Mouse (Mus musculus) monocyte, adult 5-6 weeks (primary cell): ENCODE measurements around the gene Nr1h4. TPM values are rescaled to one million over a fixed set of nuclear protein-coding genes. Genes with fewer than 3 reads are reported as not detected.

Experiments
- ATAC-seq: fragments of 153-309, 156-312 bp; replicated peaks from 2 replicates; pipeline ENCODE4 v1.8.0; 2017; ENCODE audit warnings: mild to moderate bottlenecking; ENCODE audit not compliant: low TSS enrichment, insufficient number of reproducible peaks, severe bottlenecking, poor library complexity, low FRiP score
- total RNA-seq: library from RNA; stranded (forward); fragments of 200-1000, 200-491, 200-594 nt; gene quantifications from 3 replicates; pipeline ENCODE4 v1.2.3, GENCODE M21; 2017

Gene Nr1h4
- total RNA-seq, 1 experiment from 2014 or later, result not detected

DNA sequence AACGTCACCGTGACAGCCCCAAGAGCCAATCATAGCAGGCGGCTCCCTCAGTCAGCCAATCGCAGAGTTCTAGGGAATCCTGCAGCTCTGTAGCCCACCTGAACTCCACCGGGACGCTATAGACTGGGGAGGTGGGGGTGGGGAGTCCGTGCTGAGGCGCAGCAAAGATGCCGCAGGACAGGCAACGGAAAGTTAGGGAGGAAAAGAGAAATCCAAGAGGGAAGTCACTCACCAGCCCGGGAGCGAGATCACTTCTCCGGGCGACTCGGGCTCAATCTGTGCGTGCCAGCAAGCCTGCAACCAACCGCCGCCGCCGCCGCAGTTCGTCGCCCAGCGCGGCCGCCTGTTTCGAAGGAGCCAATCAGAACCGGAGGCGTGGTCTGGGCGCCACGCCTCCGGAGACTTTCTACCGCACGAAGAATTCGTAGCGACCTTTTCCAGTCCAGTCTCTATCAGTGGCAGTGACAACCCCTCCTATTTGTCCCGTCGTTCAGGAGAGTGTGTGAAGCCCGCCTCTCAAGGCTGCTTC is 89.7 kb downstream of the Nr1h4 start, which contains the start of gene Gas2l3:
Gene Gas2l3 (minus strand): TSS at position 345 of the 529 bp plus-strand sequence.
- ATAC-seq, result peak; percentile 64

DNA sequence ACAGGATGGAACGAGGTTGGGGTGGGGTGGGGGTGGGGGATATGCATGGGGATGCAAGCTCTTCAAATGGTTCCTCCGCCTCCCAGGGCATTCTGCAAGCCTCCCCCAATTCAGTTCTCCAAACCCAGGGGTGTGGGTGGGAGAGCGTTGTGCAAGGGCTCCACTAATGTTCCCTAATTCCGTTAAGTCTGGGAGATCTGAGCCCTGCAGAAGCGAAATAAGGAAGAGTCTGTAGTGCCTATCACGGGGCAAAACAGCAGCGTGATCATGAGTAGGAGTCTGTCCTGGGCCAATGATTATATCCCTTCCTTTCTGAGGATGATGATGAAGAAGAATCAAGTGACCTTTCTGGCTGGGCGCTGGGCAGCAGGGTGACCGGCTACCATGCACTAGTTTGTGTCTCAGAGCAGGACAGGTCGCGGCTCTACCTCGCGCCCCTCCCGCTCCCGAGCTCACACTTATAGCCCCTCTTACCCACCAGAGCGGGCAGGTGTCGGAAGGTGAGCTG is 90.2 kb downstream of the Nr1h4 start:
- peak; percentile 64 for ATAC-seq

DNA sequence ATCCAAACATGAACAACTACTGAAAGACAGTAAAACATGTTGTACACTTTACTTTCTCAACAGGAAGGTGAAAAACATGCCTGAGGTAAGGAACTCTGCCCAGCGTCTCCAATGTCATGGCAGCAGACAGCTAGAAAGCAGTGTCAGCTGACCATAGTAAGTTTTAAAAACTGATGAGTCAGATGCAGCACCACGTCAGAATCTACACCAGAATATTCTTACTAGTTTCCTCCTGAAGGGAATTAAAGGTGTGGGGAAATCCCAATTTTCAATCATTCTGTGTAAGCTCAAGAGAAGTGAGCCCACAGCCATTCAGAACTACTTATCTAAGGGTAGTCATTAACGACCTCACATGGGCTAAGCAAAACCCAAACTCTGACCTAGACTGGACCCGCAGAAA is 90.7 kb downstream of the Nr1h4 start:
- ATAC-seq, result no peak

DNA sequence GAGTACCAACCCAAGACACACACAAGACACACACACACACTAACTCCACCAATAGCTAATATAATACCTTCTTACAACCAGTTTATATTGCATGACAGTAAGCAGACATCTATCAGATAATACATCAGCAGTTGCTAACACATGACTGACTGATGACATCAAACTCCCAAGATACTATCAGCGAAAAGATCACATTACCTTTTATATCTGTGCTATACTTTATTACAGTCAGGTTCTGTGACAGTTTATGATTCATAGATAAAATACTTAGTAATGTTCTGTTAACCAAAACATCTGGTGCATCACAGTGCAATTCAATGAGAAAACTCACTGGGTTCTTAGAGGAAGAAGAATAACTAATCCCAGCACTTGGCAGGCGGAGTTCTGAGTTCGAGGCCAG is 91.4 kb downstream of the Nr1h4 start:
- ATAC-seq, result no peak

DNA sequence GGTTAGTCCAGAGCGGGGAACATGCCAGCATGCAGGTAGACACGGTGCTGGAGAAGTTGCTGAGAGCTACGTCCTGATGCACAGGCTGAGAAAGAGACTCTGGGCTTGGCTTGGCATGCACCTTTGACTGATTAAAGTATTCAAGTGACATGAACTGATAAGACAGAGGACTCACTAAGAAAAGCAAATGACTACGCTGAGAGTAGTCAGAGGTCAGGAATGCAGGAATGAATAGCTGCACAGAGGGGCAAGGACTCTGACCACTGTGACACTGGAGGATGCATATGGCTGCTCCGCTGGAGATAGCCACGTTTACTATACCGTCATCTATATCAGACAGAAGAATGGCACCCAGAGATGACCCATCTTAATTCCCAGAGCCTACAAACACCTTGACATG is 94.0 kb downstream of the Nr1h4 start:
- no peak for ATAC-seq

DNA sequence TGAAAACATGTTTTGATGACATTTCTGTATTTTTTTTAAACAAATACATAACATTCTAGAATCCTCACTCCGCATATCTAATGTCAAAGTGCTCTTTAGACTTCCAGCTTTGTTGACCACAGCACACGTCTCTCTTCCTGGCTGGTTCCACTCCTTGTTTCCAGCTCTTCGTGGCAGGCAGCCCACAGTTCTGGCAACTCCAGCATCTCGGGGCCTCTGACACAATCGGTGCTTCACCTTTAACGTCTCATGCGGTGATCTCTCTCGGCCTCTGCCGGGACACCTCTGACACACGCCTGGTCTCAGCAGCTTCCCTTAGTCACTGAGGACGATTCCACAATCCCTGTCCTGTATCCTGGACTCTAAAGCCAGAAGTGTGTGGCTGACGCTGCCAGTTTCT is 95.4 kb downstream of the Nr1h4 start:
- ATAC-seq, result no peak

DNA sequence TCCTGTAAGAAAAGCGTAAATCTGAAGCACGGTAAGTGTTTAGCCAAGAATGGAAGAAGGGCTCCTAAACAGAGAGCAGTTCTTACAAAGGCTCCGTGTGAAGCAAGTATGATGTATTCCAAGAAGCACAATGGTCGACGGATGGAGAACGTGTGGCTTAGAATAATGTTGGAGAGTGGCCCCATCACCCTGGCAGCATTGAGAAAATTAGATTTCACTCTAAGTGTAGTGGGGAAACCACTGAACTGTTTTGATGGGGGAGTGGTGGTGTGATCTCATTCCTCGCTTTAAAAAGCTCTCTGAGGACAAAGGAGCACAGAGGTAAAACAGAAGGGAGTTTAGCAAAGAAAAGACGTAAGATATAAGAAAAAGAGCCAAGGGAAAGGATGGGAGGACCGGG is 95.9 kb downstream of the Nr1h4 start:
- ATAC-seq, result no peak

DNA sequence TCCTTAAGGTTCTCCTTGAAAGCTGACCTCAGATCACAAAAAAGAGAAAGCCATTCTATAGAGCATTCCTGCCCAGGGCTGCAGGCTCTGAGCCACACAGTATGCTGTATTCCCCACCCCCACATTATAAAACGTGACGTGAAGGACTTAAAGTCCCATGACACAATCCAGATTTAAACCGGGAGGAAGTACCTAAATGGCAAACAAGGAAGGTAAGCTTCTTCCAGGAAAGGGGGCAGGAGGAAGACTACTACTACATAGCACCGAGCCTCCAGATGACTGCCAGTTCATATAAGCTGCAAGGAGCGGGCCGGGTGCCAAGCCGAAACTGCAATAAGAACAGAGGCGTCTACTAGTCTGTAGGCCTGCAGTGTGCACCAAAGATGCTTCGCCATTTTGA is 97.5 kb downstream of the Nr1h4 start:
- no peak for ATAC-seq

DNA sequence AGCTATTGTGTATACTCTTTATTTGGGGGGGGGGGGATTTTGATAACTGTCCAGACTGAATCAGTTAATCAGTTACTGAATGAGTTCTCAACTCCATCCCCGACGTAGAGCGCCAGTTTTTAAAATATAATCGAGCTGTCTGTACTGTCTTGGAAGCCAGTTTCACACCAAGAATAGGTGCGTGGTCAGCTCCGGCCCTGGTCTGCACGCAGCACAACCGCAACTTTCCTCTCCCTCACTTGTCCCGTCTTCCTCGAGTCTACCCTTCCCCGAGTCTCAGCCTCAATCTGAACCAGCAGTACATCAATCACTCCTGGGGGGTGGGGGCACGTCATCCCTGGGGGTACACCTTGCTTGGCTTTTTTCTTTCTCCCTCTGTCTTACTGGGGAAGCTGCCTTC is 98.0 kb downstream of the Nr1h4 start:
- ATAC-seq, result no peak

DNA sequence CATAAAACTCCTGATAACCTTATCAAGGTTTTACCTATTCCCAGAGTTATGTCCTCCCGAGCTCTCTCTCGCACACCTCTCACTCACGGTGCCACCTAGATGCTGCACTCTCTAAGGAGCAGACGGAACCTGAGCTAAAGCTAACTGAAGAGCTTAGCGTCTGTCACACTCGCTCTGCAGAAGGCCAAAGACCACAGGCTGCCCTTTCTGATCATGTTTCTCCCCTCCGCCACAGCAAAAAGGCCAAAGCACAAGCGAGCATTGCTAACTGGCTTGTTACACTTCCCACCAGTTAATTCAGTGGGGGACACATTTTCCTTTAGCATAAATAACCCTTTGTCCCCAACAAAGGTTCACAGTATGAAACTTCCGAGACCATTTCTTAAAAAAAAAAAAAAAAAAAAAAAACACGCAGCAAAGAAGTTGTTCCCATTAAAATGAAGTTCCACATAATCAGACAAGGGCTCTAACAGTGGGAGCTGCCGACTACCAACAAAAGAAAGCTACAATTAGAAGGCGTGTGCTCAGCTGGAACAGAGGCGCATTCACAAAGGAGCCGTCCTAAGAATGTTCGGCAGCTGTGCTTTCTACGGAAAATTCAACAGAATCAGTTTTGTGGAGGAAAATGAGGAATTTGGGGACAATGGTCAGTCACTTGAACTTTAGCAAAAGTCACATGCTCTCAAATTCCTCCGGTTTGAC is 98.7 kb downstream of the Nr1h4 start:
- no peak for ATAC-seq

DNA sequence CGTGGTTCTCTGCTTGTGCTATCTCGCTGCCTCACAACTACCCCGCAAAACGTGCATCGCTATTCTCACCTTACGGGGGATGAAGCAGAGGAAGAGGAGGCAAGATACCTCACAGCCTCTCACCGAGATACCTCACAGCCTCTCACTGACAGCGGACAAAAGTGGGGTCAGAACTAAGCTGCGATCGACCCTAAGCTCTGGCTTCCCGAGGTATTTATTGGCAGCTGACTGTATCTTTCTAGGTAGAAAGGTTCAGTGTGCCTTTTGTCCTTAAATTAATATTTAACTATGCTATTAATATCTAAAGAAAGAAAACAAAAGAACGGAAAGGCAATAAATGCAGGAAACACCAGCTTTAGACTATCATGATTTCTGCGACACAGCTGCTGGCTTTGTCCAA is 100.6 kb downstream of the Nr1h4 start:
- ATAC-seq, result no peak

DNA sequence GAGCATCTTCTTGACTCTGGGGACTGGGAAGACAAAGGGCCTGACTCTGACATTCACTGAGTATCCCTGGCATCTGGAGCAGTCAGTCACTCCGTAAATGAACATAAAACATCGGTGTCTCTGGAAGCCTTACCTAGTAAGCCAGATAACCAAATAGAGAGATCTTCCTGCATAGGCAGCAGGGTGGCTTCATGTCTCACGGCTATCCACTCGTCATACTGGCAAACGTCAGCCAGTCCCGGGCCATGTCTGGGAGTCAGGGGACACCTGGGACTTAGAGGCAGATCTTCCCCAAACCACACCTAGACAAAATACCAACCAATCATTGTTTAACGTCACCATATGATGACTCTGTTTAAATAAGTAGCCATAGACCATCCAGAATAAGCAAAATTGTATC is 102.6 kb downstream of the Nr1h4 start:
- no peak for ATAC-seq

DNA sequence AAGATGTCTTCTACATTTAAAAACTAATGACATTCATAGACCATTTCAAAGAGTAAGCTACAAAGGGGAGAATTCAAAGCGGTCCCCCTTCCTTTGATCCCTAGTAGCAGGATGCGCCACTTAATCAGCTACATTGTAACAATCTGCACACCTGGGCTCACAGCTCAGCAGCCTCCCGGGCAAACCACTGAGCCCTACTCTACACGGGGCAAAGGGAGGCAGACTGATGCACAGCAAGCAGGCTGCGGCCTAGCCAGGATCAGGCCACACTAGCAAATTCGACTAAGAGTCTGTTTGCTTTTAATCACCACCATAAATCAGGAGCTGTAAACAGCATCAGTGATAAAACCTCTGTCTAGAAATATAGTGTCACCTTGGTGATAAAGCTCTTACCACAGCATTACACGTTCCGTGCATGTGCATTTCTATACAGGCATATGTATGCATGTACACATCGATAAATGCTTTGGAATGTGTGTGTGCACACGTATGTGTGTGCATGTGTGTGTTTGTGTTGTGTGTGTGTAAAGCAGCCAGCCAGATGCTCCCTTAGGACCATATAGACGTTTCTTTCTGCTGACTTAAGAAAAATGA is 108.5 kb downstream of the Nr1h4 start:
- no peak for ATAC-seq

DNA sequence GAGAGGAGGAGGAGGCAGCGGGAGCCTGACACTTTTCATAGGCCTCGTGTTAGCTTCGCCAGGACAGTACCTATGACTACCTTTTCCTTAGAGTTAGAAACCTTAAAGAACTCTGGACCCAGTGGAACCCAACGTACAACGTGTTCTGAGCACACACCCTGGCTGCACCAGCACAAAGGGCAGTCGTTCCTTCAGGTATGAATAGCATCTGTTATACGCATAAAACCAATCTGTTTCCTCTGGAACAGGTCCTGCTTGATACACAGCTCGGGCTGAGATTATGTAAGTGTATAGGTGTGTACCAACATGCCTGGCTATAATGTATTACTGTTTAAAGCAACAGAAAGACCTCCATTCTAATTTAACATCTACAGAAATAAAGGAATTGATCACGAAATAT is 109.2 kb downstream of the Nr1h4 start:
- ATAC-seq, result no peak

DNA sequence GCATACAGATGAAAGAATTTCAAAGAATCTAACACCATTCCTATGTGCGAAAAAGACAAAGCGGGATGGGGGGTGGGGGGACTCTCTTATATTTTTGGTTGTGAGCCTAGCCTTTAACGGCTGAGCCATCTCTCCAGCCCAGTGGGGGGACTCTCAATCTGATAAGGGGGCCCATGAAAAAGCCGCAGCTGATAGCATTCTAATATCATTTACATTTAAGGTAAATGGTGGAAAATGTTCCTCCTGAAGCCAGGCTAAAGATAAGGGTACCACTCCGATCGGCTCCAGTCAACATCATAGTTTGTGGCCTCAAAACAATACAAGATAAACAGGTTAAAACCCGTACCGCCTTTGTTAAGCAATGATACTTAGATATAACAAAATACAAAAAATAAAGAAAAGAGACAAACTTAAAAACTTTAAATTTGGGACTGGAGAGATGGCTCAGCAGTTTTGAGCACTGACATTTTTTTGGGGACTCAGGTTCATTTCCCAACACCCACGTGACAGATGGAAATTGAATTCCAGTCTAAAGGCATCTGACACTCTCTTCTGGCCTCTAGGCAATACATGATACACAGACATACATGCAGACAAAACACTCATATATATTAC is 110.1 kb downstream of the Nr1h4 start:
- no peak for ATAC-seq

DNA sequence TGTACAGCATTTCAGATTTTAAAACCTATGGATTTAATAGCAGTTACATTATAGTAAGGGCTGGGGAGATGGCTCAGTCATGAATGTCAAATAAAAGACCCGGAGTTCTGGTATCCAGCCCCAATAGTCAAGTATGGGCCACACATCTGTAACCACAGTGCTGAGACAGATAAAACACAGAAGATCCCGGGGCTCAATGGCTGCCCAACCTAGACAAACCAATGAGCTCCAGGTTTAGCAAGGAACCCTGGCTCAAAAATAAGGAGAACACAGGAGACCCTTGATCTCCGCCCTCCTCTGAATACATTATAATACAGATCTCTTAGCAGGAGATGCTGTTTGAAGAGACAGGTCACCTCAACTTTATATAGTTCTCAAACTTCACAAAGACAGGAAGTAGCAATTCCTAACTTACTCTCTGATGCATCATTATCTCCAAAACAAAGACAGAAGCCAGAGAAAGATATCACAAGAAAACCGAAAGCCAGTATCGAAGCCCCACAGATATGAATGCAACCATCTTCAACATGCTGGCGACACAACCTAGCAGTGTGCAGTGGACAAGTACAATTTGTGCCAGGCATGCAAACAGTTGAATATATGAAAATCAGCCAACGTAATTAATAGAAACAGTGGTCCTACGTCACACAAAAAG is 110.8 kb downstream of the Nr1h4 start:
- ATAC-seq, result no peak

DNA sequence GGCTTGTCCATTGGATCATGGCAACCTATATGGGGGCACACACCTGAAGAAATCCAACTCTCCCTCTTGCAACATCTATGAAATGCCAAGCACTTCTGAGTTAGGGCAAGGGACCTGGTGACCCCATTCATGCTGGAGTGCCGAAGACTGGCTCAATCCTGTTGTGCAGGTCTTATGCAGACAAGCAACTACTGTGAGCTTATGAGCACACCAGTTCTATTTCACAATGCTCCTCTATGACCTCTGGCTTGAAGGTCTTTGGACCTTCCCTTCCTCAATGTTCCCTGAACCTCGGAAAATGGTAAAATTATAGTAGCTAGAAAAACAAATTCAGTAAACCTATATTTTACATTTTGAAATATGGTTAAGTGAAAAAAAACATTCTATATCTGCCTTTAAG is 115.4 kb downstream of the Nr1h4 start:
- no peak for ATAC-seq

DNA sequence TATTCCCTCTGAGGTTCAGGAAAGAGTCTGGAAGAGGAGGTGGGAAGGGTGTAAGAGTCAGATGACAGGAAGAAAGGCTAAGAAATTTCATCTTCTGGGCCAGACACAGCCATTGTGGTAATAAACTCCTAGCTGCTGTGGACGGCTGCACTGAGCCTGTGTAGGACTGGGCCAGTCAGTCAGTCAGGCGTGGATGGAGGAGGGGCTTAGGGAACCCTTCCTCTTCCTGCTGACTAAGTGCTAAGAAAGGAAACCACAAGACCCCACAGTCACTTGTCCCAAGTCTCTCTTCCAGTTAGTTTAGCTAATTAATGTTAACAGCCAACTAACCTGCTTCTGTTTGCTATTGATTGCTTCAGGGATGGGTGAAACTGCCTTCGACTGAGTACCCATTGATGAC is 117.9 kb downstream of the Nr1h4 start:
- no peak for ATAC-seq

DNA sequence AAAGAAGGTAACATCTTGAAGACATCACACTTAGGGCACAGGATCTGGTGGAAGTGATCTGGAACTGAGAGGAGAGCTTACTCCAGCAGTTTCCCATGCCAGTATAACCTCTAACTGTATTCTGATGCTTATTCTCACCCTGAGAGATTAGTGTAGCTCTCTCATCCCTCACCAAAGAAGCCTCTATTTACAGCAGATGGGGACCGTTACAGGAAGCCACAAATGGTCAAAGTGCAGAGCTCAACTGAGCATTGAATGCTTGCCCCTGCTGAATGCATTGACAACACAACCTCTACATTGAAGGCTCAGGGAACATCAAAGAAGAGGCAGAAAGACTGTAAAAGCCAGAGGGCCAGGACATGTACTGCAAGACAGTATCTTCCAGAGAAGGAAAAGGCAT is 125.8 kb downstream of the Nr1h4 start:
- ATAC-seq, result no peak
